Mouse (Mus musculus) CH12F3 (cell line): ENCODE data around the gene Zbtb24.
"Not testable (repeated sequence)": the region's sequence is repeated elsewhere in the genome, so short reads cannot be mapped to it uniquely, and the experiment has no call there.

Experiments
- in situ Hi-C: fragments of 300-500 bp; cut with MboI; formaldehyde crosslinking; loops from 2 replicates; pipeline ENCODE4 v1.14.3; 2020; ENCODE audit warnings: low sequenced_read_pairs

Zbtb24 gene

DNA sequence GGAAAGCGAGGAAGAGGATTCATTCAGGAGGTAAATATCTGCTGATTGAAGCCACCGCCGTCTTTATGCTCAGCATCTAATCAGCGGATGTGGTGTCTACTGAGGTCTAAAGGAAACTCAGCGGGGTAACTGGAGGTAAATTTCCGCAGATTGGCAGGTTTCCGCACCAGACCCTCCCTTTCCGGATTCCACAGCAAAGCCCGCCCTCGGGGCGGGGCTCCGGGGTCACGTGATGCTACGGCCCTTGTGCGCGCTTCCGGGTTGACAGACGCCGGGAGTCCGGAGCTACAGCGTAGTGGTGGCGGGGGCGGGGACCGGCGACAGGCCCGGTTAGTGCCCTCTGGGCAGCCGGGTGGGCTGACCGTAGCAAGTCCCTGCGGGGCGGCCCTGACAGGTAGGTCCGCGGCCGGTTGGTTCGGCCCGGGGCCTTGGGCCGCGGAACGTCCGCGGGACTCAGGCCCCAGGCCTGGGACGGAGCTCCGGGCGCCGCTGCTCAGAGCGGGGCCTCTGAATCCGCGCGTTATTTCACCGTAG, at the start of gene Zbtb24:
Gene Zbtb24 (plus strand): TSS at position 247 of the 534 bp plus-strand sequence.
- in situ Hi-C loops = no loop called here

DNA sequence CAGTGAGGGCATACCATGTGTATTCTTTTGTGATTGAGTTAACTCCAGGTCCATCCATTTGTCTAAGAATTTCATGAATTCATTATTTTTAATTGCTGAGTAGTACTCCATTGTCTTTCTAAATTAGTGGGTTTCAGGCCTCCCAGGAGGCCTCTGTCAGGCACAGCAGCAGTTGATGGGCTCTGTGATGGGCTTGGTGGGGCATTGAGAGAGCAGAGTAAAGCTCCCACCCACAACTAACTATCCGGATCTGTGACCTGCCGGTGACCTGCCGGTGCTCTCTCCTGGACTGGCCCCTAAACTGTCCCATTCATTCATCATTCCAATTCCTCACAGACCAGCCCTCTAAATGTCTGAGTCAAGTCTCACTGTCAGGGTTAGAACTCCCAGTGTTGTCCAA, 49.1 kb upstream of the Zbtb24 start:
- in situ Hi-C loops = no loop called here

DNA sequence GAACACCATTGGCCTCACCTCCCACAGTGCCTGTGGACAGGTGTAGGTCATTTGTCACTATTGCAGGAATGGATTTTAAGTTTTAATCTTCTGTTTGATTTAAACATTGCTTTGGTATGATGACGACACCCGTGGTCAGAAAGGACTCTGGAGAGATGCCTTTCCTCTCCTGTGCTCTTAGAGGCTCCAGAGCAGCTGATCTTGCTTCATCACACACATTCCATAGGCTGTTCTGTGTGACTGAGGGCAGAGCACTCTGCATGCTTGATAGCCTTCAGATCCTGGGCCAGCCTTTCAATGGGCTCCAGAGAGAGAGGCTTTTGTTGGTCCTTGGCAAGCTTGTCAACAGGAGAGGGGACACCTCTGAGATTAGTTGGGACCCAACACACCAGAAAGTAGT, 46.8 kb upstream of the Zbtb24 start:
- in situ Hi-C loops = no loop called here

DNA sequence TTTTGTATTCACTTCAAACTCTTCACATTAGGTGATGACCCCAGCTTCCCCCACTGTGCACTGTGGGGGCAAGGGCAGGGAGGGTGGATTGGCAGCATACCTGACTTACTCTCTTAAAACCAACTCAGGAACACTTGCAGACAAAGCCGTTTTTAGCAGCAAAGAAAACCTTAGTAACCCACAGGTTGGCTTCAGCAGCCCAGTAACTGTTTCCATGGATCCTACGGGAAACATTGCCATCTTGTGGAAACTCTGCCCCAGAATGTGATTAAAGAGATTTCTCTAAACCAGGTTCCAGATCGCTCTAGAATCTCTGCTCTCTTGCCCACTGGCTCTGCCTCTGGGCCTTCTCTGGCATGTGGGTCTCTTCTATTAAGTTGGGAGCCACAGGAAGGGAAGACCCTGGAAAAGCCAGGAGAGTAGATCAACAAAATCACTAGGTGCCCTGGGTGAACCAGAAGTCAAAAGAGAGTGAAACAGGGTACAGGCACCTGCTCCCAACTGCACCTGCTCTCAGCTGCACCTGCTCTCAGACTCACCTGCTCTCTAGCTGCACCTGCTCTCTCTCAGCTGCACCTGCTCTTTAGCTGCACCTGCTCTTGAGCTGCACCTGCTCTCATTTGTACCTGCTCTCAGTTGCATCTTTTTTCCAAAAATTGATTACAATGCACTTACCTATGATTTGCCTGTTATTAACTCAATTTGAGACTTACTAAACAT, 46.1 kb upstream of the Zbtb24 start:
- in situ Hi-C loops = no loop called here

DNA sequence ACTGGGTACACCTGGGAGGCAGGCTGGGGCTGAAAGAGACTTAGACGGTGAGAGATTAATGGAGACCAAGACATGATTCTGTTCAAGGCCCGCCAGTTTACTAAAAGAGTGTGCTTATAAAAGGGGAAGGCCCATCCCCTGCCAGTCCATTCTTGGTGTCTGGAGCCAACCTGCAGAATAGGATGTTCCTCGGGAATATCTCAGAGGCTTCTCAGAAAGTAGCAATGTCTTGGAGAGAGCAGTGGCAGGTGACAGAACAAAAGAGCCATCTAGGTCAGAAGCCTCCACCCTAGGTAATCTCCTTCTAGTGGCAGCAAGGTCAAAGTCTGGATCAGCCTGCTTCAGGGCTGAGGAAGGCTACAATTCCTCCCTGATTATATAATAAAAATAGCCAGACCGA, 40.0 kb upstream of the Zbtb24 start:
- in situ Hi-C loops = not testable (repeated sequence)

DNA sequence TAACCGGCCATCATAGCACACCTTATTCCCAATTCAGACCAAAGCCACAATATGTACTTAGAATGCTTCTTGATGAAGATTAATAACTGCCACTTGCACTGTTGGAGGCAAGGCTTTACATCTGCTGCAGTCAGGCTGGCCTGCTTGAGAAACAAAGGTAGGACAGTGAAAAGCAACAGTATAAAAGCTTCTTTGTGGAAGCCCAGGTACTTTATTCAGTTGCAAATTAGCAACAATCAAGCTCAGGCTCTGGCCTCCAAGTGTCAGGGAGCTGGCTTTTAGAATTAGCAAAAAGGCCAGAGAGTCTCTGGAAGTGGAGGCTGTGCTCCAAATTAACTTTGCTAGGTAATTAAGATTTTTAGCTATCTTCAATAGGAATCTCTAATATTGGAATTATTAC, 39.4 kb upstream of the Zbtb24 start:
- in situ Hi-C loops = not testable (repeated sequence)

DNA sequence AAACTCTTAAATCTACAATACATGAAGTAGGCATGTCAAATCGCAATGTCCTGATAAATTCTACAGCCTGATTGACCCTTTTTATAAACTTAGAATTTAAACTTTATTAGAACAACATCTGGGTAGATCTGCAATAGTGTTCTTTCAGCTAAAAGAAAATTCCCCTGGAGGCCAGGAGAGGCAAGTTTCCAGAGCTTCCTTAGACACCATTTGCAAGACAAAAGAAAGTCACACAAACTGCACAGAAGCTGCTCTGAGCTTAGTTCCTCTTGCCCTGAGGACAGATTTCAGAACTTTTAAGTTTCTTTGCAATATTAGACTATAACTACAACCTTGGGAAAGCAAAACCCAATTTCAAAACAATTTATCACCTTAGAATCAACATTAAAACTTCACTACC, 36.7 kb upstream of the Zbtb24 start:
- in situ Hi-C loops = not testable (repeated sequence)

DNA sequence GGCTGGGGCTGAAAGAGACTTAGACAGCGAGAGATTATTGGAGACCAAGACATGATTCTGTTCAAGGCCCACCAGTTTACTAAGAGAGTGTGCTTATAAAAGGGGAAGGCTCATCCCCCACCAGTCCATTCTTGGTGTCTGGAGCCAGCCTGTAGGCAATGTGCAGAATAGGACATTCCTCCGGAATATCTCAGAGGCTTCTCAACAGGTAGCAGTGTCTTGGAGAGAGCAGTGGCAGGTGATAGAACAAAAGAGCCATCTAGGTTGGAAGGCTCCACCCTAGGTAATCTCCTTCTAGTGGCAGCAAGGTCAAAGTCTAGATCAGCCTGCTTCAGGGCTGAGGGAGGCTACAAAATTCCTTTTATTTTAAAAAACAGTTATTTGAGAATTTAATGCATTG, 34.8 kb upstream of the Zbtb24 start:
- in situ Hi-C loops = not testable (repeated sequence)

DNA sequence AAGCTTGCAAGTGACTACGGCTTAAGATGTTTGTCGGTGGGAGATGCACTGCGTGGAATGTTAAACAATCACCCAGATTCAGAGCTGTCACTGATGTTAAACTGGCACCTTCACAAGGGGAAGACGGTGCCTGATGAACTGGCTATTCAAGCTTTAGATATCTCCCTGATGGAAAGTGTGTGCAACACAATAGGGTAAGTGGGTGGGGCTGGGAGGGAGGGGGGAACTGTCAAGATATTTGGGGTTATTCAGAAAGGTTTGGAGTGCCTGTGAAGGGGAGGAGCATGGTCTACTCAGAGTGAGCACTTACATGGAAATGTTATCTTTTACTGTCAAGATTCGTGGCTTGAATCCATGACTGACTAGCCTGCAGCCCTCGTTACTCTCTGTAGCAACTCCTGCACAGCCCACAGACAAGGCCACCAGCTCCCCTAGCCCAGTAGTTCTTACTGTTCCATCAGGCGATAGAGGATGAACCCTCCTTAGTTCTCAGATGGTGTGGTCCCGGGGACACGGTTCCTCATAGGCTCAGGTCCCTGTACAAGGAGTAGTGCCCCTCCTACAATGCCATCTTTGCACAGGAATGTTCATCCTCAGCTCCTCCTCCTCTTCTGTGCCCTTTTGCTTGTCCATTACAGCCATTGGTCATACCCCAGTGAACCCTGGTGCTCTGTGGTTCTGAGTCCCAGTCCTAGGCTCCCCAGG, 29.5 kb upstream of the Zbtb24 start:
- in situ Hi-C loops = no loop called here

DNA sequence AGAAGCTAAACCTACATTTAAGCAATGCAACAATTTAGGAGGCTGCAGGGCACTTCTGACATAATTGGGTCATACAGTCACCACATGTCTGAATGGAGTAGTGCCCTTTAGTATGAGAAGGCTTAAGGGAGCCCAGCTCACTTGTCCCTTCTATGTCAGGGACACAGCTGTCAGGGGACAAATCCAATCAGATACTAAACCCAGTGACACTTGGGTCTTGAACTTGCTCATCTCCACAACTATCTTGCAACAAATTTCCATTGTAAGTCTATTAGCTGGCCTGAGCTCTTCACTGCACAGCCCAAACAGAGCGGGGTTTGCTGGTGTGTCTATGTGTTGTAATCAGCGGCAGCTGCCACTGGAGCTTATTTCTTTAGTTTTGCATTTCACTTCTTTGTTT, 26.5 kb upstream of the Zbtb24 start:
- in situ Hi-C loops = no loop called here

DNA sequence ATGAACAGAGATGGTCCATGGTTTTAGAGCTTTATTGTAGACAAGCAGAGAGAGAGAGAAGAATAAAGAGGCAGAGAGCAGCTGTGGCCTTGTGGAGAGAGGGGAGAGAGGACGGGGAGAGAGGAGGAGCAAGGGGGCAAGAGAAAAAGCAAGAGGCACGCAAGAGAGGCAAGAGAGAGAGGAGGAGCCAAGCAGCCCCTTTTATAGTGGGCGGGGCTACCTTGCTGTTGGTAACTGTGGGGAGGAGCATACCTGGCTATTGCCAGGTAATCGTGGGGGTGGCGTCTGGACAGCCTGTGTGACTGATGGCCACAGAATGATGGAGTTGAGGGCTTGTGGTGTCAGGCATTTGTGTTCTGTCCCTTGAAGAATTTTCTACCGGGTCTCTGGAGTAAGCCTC, 23.8 kb upstream of the Zbtb24 start:
- in situ Hi-C loops = no loop called here

DNA sequence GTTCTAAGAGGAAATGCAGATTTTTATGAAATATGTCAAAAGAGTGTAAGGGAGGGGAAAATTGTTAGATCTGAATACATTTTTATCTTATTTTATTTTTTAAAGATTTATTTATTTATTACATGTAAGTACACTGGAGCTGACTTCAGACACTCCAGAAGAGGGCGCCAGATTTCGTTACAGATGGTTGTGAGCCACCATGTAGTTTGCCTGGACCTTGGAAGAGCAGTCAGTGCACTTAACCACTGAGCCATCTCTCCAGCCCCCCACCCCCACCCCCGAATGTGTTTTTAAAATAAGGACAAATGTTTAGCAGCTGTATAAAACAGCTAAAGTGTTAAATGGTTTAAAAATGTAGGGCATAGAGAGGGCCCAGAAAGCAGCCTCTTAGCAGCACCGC, 15.6 kb upstream of the Zbtb24 start:
- in situ Hi-C loops = no loop called here

DNA sequence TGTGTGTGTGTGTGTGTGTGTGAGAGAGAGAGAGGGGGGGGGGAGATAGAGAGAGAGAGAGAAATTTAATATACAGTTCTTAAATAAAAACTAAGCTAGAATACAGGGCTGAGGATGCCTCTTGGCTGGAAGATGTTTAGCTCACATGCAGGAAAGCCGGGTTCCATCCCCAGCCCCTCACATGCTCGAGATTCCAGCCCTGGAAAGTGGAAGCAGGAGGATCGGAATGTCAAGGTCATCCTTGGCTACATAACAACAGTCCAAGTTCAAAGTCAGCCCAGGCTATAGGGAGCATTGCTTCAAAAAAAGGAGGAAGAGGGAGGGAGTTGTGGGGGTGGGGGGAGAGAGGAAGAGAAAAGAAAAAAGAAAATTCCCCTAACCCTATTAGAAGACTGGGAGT, 15.0 kb upstream of the Zbtb24 start:
- in situ Hi-C loops = no loop called here

DNA sequence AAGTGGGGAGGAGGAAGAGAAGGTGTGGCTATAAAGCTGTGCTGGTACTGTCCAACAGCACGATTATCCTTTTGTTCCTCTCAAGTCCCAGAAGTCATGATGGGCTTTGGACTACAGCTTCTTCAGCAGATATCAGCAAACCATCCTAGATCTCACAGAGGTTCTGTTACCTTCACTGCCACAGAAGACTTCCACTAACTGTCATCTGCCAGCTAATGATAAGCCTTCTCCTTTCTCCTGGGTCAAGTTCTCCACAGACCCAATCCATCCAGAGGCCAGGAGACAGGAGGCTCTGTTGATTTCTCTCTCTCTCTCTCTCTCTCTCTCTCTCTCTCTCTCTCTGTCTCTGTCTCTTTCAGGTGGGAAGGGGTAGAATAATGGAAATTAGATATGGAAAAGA, 2.0 kb upstream of the Zbtb24 start:
- in situ Hi-C loops = no loop called here

DNA sequence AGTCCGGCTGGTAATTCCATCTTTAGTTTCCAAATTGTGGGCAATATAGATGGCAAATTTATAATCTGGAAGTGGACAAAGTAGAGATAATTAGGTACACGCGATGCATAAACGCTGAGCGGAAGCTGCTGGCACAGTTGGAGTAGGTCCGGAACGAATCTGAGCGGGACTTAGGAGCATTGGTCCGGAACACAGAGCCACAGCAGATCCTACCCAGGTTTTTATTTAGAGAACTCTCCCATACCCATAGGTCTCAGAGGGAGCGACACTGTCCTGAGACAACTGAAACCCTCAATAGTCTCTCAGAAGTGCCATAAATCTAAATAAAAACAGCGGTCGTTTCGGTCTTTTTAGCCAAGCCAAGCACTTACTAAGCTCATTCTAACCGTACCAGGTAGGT, 499 bp upstream of the Zbtb24 start:
- in situ Hi-C loops = no loop called here

DNA sequence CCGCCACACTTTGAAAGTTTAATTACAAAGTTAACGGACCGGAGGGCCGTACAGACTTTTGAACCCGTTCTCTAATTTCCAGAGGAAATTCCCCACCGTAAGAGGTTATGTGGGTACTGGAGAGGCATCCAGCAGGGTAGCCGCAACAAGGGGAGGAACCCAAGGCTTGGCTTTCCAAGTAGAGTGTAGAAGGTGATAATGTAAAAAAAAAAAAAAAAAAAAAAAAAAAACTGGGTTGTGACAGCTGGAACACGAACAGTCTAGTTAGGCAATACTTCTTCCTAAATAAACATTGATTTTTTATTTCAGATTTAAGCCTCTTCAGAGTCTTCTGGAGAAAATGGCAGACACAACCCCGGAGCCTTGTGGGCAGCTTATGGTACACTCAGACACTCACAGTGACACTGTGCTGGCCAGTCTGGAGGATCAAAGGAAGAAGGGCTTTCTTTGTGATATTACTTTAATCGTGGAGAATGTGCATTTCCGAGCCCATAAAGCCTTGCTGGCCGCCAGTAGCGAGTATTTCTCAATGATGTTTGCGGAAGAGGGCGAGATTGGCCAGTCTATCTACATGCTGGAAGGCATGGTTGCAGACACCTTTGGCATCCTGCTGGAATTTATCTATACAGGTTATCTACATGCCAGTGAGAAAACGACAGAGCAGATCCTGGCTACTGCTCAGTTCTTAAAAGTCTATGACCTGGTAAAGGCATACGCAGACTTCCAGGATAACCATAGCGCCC, 768 bp downstream of the Zbtb24 start:
- in situ Hi-C loops = no loop called here

DNA sequence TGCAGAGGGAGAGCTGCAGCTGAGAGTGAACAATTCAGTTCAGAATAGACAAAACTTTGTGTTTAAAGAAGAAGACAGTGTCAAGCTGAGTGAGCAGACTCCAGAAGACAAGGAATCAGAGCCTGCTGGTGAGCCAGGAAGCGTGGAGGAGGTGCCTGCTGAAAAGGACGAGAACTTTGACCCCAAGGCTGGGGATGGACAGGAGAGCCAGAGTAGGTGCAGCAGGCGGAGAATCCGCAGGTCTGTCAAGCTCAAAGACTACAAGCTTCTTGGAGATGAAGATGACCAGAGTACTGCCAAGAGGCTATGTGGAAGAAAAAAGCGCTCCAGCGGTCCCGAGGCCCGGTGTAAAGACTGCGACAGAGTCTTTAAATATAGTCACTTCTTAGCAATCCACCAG, 1.5 kb downstream of the Zbtb24 start:
- in situ Hi-C loops = no loop called here

DNA sequence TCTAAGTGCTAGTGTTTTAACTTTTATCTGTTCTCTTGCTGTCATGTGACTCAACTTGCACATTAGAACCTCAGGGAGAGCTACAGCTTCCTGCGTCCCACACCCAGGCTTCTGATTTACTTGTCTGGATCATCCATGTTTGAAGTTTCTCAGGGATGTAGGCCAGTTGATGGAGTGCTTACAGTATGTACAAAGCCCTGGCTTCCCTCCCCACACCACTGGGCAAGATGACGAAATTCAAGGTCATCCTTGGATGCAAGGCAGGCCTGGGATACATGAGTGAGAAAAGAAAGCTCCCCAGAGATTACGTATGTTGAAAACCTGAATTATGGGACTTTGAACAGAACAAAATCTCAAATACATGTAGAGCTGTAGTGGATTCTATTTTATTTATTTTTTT, 2.6 kb downstream of the Zbtb24 start:
- in situ Hi-C loops = no loop called here

DNA sequence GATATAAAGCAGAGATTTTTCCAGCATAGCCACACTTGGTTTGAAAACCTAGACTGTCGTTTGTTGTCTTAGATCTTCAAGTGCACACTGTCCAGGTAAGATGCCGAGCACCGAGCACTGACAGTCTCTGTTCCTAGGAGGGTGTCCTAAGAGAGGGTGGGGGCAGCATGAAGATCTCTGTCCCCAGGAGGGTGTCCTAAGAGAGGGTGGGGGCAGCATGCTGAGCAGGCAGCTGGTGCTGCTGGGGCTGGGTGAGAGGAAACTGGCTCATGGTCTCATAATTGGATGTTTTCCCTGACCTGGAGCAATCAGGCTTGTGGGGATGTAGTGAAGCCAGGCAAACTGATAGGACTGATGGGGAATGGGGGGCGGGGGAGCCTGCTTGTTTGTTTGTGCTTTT, 9.8 kb downstream of the Zbtb24 start:
- in situ Hi-C loops = no loop called here

DNA sequence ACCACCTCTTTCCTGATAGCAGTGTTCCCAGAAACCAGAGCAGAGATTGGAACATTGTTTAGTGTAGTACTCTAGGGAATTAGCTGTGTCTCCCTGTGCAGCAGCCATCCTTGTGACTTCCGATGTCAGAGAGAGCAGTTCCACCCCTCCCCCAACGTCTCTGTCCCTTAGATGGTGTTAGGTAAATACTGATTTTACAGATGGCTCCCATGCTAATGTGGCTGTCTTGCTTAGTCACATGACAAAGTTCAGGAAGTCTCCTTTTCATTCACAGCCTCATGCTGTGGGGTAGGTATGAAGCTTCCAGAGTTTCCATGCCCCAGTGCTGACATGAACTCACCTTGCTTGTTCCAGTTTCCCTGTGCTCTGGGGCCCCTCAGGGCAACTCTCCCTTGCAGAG, 10.3 kb downstream of the Zbtb24 start:
- in situ Hi-C loops = no loop called here

DNA sequence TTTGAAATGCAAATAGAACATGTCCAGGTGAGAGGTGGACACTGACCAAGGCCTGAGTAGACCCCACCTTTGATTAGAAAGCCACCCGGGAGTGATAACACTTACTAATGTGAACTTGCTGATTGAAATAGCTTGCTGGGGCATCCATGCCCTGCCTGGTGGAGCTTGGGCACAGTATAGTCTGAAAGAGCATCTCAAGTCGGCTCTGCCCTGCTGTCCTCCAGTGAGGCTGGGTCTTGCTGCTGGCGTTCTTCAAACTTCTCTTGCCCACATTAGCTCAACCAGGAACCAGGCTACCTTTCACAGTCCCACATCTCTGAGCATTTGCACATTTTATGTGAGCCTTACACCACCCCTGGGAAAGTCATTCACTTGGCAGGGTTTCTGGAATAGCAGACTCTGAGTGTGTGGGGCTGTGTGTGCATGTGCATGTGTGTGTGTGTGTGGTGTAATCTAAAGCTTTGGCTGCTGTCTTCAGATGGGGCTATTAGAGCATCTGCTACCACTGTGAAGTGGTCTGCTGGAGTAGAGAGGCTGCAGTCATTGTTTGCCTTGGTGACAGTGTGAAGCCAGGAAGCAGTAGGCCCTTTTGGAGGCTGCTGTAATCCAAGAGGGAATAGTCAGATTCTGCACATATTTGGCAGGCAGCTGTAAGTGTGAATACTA, 11.0 kb downstream of the Zbtb24 start:
- in situ Hi-C loops = no loop called here
